Mouse (Mus musculus) liver, embryonic 14.5 days (tissue): ENCODE results near the gene Rfx2. TPM values are rescaled to one million over a fixed set of nuclear protein-coding genes. Genes with fewer than 3 reads are reported as not detected.

ENCODE experiments used
- ATAC-seq: fragments of 200-750 bp; cut with Nextera tagmentation; 2 replicates; pipeline ENCODE4 v1.8.0; 2017; ENCODE audit warnings: moderate number of reproducible peaks, mild to moderate bottlenecking, moderate library complexity; ENCODE audit not compliant: insufficient read depth
- DNase-seq, 3 experiments: peaks; one replicate each; pipeline ENCODE4 v3.0.0-alpha.2; 2012 to 2013; ENCODE audit warnings: low read depth in 3 of 3, low spot score in 3 of 3
- H3K27ac ChIP-seq: fragments of 300-500 bp; sonication (generic); 2 replicates; pipeline ENCODE4 v1.5.1; 2014; ENCODE audit warnings: moderate library complexity, mild to moderate bottlenecking, control low read depth, inconsistent platforms
- H3K27me3 ChIP-seq: fragments of 300-500 bp; sonication (generic); 2 replicates; pipeline ENCODE4 v1.6.1; 2014; ENCODE audit warnings: mild to moderate bottlenecking, low read length, moderate library complexity; ENCODE audit not compliant: control insufficient read depth, insufficient read depth
- H3K36me3 ChIP-seq: fragments of 300-500 bp; sonication (generic); replicated peaks from 2 replicates; pipeline ENCODE4 v1.6.1; 2014; ENCODE audit warnings: low read depth; ENCODE audit not compliant: control insufficient read depth, insufficient read depth
- H3K4me1 ChIP-seq, 2 experiments: fragments of 200-500 bp in 1 of 2; fragments of 300-500 bp in 1 of 2; sonication (generic) in 1 of 2; replicated peaks; 2 replicates each; pipeline ENCODE4 v1.6.1; 2012 to 2014; ENCODE audit warnings: antibody characterized with exemption in 1 of 2, inconsistent platforms in 1 of 2, low read length in 1 of 2; ENCODE audit not compliant: control insufficient read depth in 2 of 2, insufficient read depth in 2 of 2
- H3K4me2 ChIP-seq: fragments of 300-500 bp; sonication (generic); 2 replicates; pipeline ENCODE4 v1.6.1; 2014; ENCODE audit warnings: low read depth, mild to moderate bottlenecking, control low read depth, moderate library complexity
- H3K4me3 ChIP-seq, 2 experiments: fragments of 200-500 bp in 1 of 2; fragments of 300-500 bp in 1 of 2; sonication (generic) in 1 of 2; 2 replicates each; pipeline ENCODE4 v1.5.1; 2012 to 2014; ENCODE audit warnings: low read depth in 2 of 2, low read length in 2 of 2, mild to moderate bottlenecking in 2 of 2, control low read depth in 1 of 2, inconsistent platforms in 1 of 2, moderate library complexity in 1 of 2; ENCODE audit not compliant: insufficient read depth in 1 of 2
- H3K9ac ChIP-seq: fragments of 300-500 bp; sonication (generic); replicated peaks from 2 replicates; pipeline ENCODE4 v1.6.1; 2014; ENCODE audit warnings: mild to moderate bottlenecking, control low read depth, moderate library complexity
- H3K9me3 ChIP-seq: fragments of 300-500 bp; sonication (generic); 2 replicates; pipeline ENCODE4 v1.6.1; 2016; ENCODE audit warnings: low read length, mixed read lengths; ENCODE audit not compliant: control insufficient read depth
- CTCF ChIP-seq: IDR thresholded peaks from 2 replicates; pipeline ENCODE4 v1.5.1; 2016; ENCODE audit warnings: antibody characterized with exemption, low read depth, control low read depth
- EP300 ChIP-seq: IDR thresholded peaks from 2 replicates; pipeline ENCODE4 v1.6.1; 2016; ENCODE audit warnings: antibody characterized with exemption, low read depth
- WGBS: fragments of 180-500 bp; shearing (Covaris S2); extraction: QIAGEN DNeasy Blood & Tissue Kit; methylation state at CpG from one replicate; pipeline ENCODE4 v1.1.7; 2014; ENCODE audit not compliant: insufficient replicate concordance; 5-methylcytosine and 5-hydroxymethylcytosine counted together
- polyA plus RNA-seq, 2 experiments: library from polyadenylated mRNA; depleted of rRNA in 1 of 2; stranded (reverse) in 1 of 2; unstranded in 1 of 2; fragments of >200 nt; fragmentation: Nextera tagmentation in 1 of 2; extraction: Ambion mirVana in 1 of 2; gene quantifications; 2 replicates each; pipeline versions ENCODE4 v1.2.1 to v1.2.3; 2012 to 2014

Rfx2 gene
- polyA plus RNA-seq, 2 experiments = 6.8 to 10.7 TPM

DNA sequence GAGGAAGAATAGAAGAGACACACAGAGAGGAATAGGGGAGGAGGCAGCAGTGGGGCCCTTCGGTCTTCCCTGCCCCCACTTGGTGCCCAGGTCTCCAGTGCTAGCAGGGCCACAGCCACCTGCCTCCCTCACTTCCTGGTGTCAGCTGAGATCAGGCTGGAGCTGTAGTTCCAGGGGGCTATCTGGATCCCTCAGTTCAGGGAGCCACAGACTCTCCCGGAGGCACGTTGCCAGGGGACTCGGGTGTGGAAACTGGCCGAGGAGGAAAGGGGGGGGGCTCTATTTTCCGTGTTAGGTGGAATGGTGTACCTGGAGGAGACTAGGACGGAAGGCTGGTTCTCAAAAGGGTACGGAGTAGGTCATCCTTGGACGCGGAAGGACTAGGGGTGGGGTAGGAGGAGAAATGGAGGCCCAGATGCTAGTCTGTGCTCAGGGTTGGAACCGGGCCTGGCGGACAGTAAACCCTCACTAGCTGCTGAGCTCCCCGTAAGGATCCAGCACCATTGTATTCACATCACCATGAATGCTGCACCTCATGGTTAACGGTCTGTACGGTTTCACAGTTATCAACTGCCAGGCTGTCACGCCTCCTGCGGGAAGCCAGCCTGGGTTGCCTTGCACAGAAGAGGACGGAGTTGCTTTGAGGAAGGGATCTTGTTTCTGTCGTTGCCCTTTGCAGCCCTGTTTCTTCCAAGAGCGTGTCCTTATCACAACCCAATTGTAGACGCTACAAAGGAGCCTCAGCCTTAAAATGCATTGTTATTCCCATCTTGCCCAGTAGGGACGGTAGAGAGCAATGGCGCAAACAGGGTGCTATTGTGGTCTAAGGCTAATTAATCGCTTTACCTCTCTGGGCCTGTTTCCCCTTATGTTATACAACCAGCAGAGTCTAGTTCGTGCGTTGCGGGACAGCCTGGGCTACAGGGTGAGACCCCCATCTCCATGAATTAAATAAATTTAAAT is 67.8 kb downstream of the Rfx2 start:
- WGBS = 22% methylated on average over 27 of the region's 27 CpGs
- peaks cover 5% of the 10 kb centered on the region for H3K36me3 ChIP-seq
- peak overlapping the region; percentile 81 for H3K27ac ChIP-seq
- DNase-seq = peak; percentile 84 to 88 (median 84)
- H3K9me3 ChIP-seq = no peaks in the 10 kb centered on the region
- 0 out of 2 replicates have a peak, but pooled peaks cover 3% of the 10 kb centered on the region for H3K27me3 ChIP-seq
- H3K4me2 ChIP-seq = peak overlapping the region; percentile 87
- peaks cover 38 to 40% of the 10 kb centered on the region in 2 experiments for H3K4me1 ChIP-seq
- peak overlapping the region; percentile 13 to 55 for H3K4me3 ChIP-seq
- TF ChIP-seq CTCF = peak; percentile 100
- no peak for TF ChIP-seq EP300
- ATAC-seq = peak; percentile 8; the same call in 1 of the 2 replicates
- peak overlapping the region; percentile 43 for H3K9ac ChIP-seq

DNA sequence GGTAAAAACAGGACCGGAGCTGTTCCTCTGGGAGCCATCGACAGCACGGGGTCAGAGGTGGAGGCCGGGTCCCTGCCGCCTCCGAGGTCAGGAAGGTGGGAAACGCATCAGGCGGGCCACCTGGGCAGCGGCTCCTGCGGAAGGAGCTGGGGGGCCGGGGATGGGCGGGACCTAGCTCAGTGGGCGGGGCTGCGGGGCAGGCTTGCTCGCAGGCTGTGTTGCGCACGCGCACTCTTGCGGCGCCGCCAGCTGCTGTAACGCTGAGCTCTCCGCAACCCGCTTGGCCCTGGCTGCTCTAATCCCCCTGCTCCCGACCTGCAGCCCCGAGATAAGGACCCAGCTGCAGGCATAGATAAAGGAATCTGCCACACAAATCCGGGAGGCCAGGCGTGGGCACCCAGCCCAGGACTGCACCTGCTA is 68.8 kb downstream of the Rfx2 start:
- Histone ChIP-seq H3K27me3 (peaks cover 6% of the 10 kb centered on the region), H3K4me1 (peaks cover 43 to 47% of the 10 kb centered on the region in 2 experiments), H3K9ac (peak overlapping the region; percentile 65), H3K27ac (peak overlapping the region; percentile 81), H3K9me3 (no peaks in the 10 kb centered on the region), H3K36me3 (peaks cover 3% of the 10 kb centered on the region; the same call in 1 of the 2 replicates), H3K4me2 (peak overlapping the region; percentile 87), H3K4me3 (peak overlapping the region; percentile 49 to 55)
- ATAC-seq (peak; percentile 71), DNase-seq (peak; percentile 93 to 94 (median 94))
- 0% methylated on average over 23 of the region's 28 CpGs for WGBS
- TF ChIP-seq EP300 = peak; percentile 95
- no peak for TF ChIP-seq CTCF

DNA sequence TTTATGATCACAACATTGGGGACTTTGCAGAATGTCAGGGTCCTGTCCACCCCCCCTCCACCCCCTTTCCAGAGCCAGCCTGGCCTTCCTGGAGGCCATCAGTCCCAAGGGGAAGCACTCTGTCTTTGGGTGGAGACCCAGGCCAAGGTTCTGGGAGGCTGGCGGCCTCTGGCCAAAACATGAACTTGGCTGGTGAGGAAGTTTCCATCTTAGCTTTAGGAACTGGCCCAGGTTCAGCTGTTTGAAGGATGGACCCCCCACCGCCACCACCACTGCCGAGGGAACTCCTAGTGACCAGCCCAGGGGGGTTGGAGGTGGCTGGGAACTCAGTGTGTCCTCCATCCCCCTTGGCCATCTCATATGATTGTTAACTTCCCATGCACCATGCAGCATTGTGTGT is 69.7 kb downstream of the Rfx2 start:
- Histone ChIP-seq H3K4me2 (peak overlapping the region; percentile 87; the same call in 1 of the 2 replicates), H3K27me3 (peaks cover 14% of the 10 kb centered on the region), H3K4me3 (no peak overlapping the region; a peak in 1 of 4 replicates), H3K27ac (no peak overlapping the region), H3K9me3 (no peaks in the 10 kb centered on the region), H3K36me3 (no peaks in the 10 kb centered on the region), H3K4me1 (peaks cover 43 to 50% of the 10 kb centered on the region in 2 experiments), H3K9ac (no peak overlapping the region)
- ATAC-seq = no peak
- TF ChIP-seq EP300 (no peak), CTCF (no peak)
- no peak for DNase-seq
- WGBS = 59% methylated on average over 3 of the region's 3 CpGs

DNA sequence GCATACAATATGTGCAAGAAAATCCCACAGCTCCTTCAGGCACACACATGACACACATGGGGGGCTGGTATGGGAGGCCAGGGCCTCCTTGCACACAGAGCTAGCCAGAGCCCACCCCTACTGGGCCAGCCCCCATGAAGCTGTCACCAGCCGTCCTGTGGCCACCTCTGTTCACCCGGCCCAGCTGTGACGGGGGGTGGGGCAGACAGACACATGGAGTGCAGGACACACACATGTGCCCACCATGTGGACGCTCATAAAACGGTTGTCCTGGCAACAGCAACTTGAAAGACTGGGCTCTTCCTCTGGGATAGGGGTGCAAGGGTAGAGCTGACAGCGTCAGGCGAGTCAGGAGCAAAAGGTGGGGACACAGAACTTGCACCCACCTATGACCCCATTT is 71.6 kb downstream of the Rfx2 start:
- H3K4me1 ChIP-seq = peaks cover 37 to 44% of the 10 kb centered on the region in 2 experiments
- H3K27ac ChIP-seq = no peak overlapping the region
- DNase-seq (no peak), ATAC-seq (no peak)
- no peak overlapping the region for H3K4me2 ChIP-seq
- no peak for TF ChIP-seq CTCF
- no peak for TF ChIP-seq EP300
- no peak overlapping the region for H3K4me3 ChIP-seq
- no peak overlapping the region for H3K9ac ChIP-seq
- no peaks in the 10 kb centered on the region for H3K36me3 ChIP-seq
- no peaks in the 10 kb centered on the region for H3K9me3 ChIP-seq
- H3K27me3 ChIP-seq = peaks cover 32% of the 10 kb centered on the region
- 63% methylated on average over 7 of the region's 7 CpGs for WGBS

DNA sequence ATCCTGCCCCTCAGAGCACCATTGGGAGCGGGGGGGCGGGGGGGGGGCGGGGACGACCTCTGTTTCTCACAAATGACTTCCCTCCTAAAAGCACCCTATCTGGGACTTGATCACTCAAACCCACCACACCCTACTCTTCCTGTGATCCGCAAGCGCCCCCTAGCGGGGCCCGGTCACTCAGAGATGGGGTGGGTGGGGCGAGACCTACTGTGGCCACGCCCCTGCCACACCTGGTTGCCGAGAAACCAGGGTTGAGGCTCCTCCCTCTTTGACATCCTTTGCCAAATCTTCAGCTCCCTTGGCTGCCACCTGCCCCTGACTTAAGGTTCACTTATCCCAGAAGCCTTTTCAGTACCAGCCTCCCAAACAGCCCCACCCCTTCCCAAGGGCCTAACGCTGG is 72.7 kb downstream of the Rfx2 start:
- ATAC-seq = peak; percentile 15; the same call in 1 of the 2 replicates

More for the DNA sequence above, 72.7 kb downstream of the Rfx2 start:
- peaks cover 44% of the 10 kb centered on the region for H3K27me3 ChIP-seq
- H3K9me3 ChIP-seq = no peaks in the 10 kb centered on the region
- H3K36me3 ChIP-seq = no peaks in the 10 kb centered on the region
- H3K9ac ChIP-seq = no peak overlapping the region
- peaks cover 28 to 34% of the 10 kb centered on the region in 2 experiments for H3K4me1 ChIP-seq
- H3K4me3 ChIP-seq = peak overlapping the region in 1 of 2 experiments; percentile 48; a peak in 1 of 4 replicates
- peak; percentile 50 to 78 (median 52) for DNase-seq
- H3K27ac ChIP-seq = peak overlapping the region; percentile 45
- WGBS = 7% methylated on average over 12 of the region's 12 CpGs
- H3K4me2 ChIP-seq = peak overlapping the region; percentile 82
- TF ChIP-seq CTCF (peak; percentile 79), EP300 (no peak)
